Mouse (Mus musculus) midbrain, embryonic 10.5 days (tissue): ENCODE measurements around the gene Gsta3. TPM values are rescaled to one million over a fixed set of nuclear protein-coding genes. Genes with fewer than 3 reads are reported as not detected.

Experiments
- DNase-seq: peaks from one replicate; pipeline ENCODE4 v3.0.0-alpha.2; 2017; ENCODE audit warnings: low spot score
- H3K27ac ChIP-seq: fragments of 300-500 bp; sonication (generic); replicated peaks from 2 replicates; pipeline ENCODE4 v1.5.1; 2016; ENCODE audit warnings: mild to moderate bottlenecking
- H3K27me3 ChIP-seq: fragments of 300-500 bp; sonication (generic); 2 replicates; pipeline ENCODE4 v1.6.1; 2016; ENCODE audit warnings: low read depth, mild to moderate bottlenecking; ENCODE audit not compliant: poor library complexity, severe bottlenecking
- H3K36me3 ChIP-seq: fragments of 300-500 bp; sonication (generic); 2 replicates; pipeline ENCODE4 v1.6.1; 2016; ENCODE audit warnings: mild to moderate bottlenecking, moderate library complexity
- H3K4me1 ChIP-seq: fragments of 300-500 bp; sonication (generic); 2 replicates; pipeline ENCODE4 v1.6.1; 2016
- H3K4me3 ChIP-seq: fragments of 300-500 bp; sonication (generic); 2 replicates; pipeline ENCODE4 v1.5.1; 2016; ENCODE audit warnings: mild to moderate bottlenecking, moderate library complexity
- H3K9me3 ChIP-seq: fragments of 300-500 bp; sonication (generic); replicated peaks from 2 replicates; pipeline ENCODE4 v1.6.1; 2016; ENCODE audit warnings: mild to moderate bottlenecking
- WGBS: fragments of 180-500 bp; shearing (Covaris S2); methylation state at CpG from one replicate; pipeline ENCODE4 v1.1.7; 2016; 5-methylcytosine and 5-hydroxymethylcytosine counted together
- polyA plus RNA-seq: library from polyadenylated mRNA; unstranded; fragments of >200 nt; fragmentation: Nextera tagmentation; extraction: Ambion mirVana; gene quantifications from 2 replicates; pipeline ENCODE4 v1.2.1, GENCODE M21; 2016

The Gsta3 gene
- polyA plus RNA-seq, 1 experiment from 2014 or later, result 0.21 TPM

DNA sequence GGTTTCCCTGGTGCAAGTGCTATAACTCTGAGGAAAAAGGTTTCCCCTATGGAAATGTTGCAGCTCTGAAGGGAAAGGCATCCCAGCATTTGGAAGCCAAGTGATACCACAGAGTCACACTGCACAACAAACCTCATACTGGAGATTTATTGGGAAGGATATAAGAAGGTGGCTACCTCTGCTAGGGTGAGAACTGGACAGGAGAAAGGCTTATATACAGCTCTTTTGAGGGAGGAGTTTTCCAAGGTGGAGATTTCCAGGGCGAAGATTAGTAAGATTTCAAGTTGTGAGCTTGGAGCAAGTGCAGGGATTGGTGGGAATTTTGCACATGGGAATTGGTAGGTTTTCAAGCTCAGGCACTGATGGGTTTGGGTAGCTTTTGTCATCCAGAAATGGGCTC is 707 bp downstream of the Gsta3 start:
- no peak overlapping the region for H3K27ac ChIP-seq
- H3K27me3 ChIP-seq, result no peaks in the 10 kb centered on the region
- no peak overlapping the region for H3K4me3 ChIP-seq
- 87% methylated on average over 1 of the region's 1 CpGs for WGBS
- H3K9me3 ChIP-seq, result no peaks in the 10 kb centered on the region
- DNase-seq, result no peak
- peaks cover 5% of the 10 kb centered on the region; the same call in 1 of the 2 replicates for H3K4me1 ChIP-seq
- no peaks in the 10 kb centered on the region for H3K36me3 ChIP-seq

DNA sequence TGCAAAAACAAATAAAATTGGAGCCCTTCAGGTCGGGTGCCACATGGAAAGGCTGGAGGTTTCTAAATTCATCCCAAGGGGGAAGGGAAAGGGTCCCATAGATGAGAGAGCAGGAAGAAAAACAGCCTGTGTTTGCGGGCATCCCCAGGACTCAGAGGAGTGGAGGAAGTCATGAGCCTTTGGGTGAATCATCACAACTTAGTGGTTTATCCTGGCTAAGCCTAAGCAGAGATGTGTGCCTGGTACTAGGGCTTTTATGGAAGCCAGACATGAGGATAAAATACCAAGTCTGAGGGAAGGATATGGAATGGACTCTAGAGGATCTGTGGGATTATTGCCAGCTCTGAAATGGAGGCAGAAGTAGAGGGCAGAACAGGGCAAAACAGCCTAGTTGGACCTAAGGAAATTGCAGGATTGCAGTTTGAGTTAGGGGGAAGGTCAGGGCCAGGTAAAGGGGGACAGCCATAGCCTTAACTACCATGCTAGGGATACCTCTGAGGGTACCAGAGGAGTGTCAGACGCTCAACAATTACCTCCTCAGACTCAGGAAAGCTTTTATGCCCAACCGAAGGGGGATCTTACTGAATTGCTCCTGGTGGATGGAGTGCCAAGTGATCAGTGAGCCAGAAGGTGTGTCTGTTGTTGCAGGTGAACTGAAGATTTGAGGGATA is 4.0 kb downstream of the Gsta3 start:
- Histone ChIP-seq H3K9me3 (no peaks in the 10 kb centered on the region), H3K4me1 (peaks cover 5% of the 10 kb centered on the region; the same call in 1 of the 2 replicates), H3K27ac (no peak overlapping the region), H3K4me3 (no peak overlapping the region), H3K36me3 (no peaks in the 10 kb centered on the region), H3K27me3 (no peaks in the 10 kb centered on the region)
- WGBS, result 73% methylated on average over 4 of the region's 4 CpGs
- DNase-seq, result no peak

DNA sequence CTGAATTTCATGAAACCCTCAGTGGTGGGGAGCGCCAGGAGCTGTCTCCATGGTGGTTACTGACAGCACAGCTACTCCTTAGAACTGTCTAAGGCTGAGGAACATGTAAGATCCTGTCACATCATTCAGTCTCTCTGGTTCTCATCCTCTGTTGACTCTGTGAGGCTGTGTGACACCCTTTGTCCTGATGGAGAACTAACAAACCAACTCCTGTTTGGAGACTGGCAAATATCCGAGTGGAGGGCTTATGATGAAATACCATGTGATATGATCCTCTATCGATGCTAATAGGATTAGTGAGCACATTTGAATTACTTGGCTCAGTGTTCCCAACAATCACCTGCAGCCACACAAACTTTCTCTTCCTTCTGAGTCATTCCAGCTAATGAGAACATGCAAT is 5.7 kb downstream of the Gsta3 start:
- DNase-seq, result no peak
- WGBS, result 80% methylated on average over 3 of the region's 3 CpGs
- Histone ChIP-seq H3K9me3 (no peaks in the 10 kb centered on the region), H3K36me3 (no peaks in the 10 kb centered on the region), H3K27ac (no peak overlapping the region), H3K4me1 (no peaks in the 10 kb centered on the region), H3K27me3 (no peaks in the 10 kb centered on the region), H3K4me3 (no peak overlapping the region)

DNA sequence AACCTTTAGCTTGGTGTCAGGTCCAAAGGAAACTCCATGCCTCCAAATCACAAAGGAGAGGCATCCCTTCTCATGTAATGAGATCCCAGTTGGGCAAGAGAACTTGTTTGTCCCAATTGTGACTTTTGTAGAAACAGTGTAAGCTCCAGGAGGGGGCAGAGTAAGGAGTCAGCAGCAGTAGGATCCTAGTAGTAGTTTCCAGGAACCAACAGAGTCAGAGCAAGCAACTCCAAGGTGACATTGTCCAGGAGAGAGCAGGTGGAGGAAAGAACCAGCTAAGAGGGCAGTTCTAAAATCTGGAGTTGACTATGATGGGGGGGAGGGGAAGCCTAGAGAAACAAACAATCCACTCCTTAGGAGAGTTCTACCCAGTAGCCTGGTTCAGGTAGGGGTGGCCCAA is 7.5 kb downstream of the Gsta3 start:
- no peaks in the 10 kb centered on the region for H3K36me3 ChIP-seq
- H3K4me3 ChIP-seq, result no peak overlapping the region
- H3K27ac ChIP-seq, result no peak overlapping the region
- H3K9me3 ChIP-seq, result no peaks in the 10 kb centered on the region
- no peaks in the 10 kb centered on the region for H3K27me3 ChIP-seq
- 0 out of 2 replicates have a peak, but pooled peaks cover 6% of the 10 kb centered on the region for H3K4me1 ChIP-seq
- no peak for DNase-seq

DNA sequence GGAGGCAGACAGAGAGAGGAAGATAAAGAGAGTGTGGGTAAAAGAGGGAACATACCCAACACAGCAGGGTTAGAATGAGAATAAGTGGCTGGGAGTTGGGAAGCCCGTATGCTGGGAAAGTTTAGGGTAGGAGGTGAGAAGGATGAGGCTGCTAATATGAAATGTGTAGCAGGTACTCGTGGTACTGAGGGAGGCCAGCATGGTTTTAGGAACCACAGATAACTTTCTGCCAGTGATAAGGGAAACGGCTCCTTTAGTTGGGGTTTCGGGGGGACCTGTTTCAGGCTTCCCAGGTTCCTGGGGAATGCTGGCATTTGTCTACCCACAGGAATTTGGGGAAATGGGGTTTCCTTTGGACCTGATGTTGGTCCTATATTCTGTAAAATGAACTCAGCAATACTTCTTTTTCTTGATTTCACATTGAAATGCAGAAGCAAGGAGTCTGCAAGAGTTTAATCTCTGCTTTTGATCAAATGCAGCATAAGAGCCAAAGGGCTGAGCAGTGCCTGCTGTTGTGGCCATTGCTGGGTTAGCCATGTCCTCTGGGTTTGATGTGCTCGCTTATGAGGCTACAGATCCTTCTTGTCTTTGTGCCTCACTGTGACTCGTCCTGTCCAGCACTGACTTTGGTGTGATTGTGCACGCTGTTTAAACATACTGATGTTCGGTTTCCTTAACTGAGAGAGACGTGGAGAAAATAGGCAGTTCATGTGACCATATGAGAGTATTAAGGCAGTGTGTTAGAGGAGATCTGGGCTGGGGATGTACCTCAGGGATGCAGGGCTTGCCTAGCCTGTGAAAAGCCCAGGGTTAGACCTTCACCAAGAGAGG is 8.4 kb downstream of the Gsta3 start:
- WGBS, result 89% methylated on average over 9 of the region's 9 CpGs
- H3K36me3 ChIP-seq, result no peaks in the 10 kb centered on the region
- no peak overlapping the region for H3K27ac ChIP-seq
- no peaks in the 10 kb centered on the region for H3K27me3 ChIP-seq
- no peak for DNase-seq
- H3K4me1 ChIP-seq, result 0 out of 2 replicates have a peak, but pooled peaks cover 6% of the 10 kb centered on the region
- no peaks in the 10 kb centered on the region for H3K9me3 ChIP-seq
- no peak overlapping the region for H3K4me3 ChIP-seq

DNA sequence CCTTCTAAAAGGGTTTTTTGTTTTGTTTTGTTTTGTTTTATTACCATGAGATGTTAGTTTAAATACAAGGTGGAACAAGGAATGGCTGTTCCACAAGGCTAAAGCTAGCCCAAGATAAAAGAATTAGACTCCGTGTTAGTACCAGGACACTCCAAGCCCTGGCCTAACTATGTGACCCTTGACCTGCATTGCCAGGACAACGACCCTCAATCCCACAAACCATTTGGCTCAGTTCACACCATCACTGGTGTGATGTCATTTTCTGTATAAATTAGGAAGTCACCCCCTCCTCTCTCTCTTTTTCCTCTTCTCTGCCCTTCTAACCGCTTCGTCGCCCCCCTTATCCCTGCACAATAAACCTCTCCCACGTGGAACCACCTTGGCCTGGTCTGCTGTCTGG is 11.3 kb downstream of the Gsta3 start:
- H3K27ac ChIP-seq, result no peak overlapping the region
- H3K36me3 ChIP-seq, result no peaks in the 10 kb centered on the region
- WGBS, result 35% methylated on average over 6 of the region's 6 CpGs
- H3K27me3 ChIP-seq, result no peaks in the 10 kb centered on the region
- no peaks in the 10 kb centered on the region for H3K9me3 ChIP-seq
- no peak overlapping the region for H3K4me3 ChIP-seq
- peak; percentile 40 for DNase-seq
- H3K4me1 ChIP-seq, result 0 out of 2 replicates have a peak, but pooled peaks cover 9% of the 10 kb centered on the region

DNA sequence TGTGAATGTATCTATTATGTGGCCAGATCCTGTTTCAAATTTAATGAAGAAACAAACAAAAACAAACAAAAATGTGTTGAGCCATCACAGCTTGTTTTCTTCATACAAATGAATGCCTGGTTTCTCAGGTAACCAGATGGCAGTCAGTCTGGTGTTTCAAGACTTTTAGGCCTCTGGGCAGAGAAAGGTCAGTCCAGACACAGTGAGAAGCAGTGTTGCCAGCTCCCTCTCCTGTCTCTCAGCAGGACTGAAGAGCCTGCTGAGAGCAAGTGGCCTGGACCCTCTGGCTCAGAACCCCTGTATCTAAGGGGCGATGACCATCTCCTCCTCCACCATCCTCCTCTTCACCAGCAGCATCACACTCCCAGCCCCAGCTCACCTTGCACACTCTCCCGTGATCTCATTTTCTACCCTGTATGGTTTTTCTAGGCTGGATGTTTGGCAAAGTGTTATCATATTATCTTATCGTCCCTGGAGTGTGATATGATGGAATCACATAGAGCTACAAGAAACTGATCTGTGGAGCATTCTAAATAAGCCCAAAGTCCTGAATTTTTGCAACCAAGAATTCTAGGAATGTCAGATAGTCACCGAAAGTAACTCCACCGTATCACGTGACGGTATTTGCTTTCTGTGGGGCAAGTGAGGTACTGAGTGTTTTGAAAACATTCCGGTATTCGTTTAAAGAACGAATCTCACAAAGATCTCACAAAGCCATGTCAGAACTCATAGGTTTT is 12.3 kb downstream of the Gsta3 start:
- 87% methylated on average over 10 of the region's 10 CpGs for WGBS

DNA sequence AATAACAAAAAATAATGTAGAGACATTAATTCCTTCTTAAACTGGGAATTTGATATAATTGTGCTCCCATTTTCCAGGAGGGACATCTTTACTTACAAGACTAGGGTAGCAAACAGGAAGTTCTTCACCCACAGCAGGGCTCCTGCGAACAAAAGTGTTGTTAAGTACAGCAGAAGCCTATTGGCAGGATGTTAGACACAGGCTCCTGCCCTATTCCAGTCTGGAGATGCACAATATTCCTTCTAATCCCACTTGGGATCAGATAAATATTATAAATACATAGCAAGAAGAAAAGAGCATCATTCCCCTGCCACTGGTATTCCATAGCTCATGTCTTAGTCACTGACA is 12.9 kb downstream of the Gsta3 start:
- Histone ChIP-seq H3K36me3 (no peaks in the 10 kb centered on the region), H3K27ac (no peak overlapping the region), H3K9me3 (no peaks in the 10 kb centered on the region), H3K27me3 (no peaks in the 10 kb centered on the region), H3K4me3 (no peak overlapping the region), H3K4me1 (0 out of 2 replicates have a peak, but pooled peaks cover 9% of the 10 kb centered on the region)
- WGBS, result 88% methylated on average over 1 of the region's 1 CpGs
- DNase-seq, result no peak

More for the DNA sequence above, 12.3 kb downstream of the Gsta3 start:
- Histone ChIP-seq H3K9me3 (no peaks in the 10 kb centered on the region), H3K27ac (0 out of 2 replicates have a peak overlapping the region, but pooled peaks have one; percentile 23), H3K4me1 (0 out of 2 replicates have a peak, but pooled peaks cover 9% of the 10 kb centered on the region), H3K27me3 (no peaks in the 10 kb centered on the region), H3K36me3 (no peaks in the 10 kb centered on the region), H3K4me3 (no peak overlapping the region)
- no peak for DNase-seq

DNA sequence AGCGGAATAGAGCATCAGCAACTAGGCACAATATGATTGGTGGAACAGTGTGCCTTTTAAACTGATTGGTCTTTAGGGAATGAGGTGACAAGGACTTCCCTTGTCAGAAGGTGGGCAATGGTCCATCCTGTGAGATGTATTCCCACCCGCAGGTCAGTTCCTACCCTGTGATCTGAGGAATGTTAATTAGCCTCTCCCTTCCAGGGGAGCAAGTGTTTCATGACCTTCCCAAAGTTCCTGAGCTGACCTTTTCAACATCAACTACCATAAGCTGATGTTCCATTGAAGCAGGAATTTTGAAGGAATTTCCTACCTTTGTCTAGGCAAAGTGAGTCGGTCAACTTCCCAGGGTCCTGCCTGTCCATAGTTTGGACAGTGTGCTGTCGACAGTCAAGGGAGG is 13.5 kb downstream of the Gsta3 start:
- Histone ChIP-seq H3K36me3 (no peaks in the 10 kb centered on the region), H3K4me3 (no peak overlapping the region), H3K4me1 (0 out of 2 replicates have a peak, but pooled peaks cover 9% of the 10 kb centered on the region), H3K27me3 (no peaks in the 10 kb centered on the region), H3K9me3 (no peaks in the 10 kb centered on the region), H3K27ac (no peak overlapping the region)
- 82% methylated on average over 4 of the region's 4 CpGs for WGBS
- no peak for DNase-seq

DNA sequence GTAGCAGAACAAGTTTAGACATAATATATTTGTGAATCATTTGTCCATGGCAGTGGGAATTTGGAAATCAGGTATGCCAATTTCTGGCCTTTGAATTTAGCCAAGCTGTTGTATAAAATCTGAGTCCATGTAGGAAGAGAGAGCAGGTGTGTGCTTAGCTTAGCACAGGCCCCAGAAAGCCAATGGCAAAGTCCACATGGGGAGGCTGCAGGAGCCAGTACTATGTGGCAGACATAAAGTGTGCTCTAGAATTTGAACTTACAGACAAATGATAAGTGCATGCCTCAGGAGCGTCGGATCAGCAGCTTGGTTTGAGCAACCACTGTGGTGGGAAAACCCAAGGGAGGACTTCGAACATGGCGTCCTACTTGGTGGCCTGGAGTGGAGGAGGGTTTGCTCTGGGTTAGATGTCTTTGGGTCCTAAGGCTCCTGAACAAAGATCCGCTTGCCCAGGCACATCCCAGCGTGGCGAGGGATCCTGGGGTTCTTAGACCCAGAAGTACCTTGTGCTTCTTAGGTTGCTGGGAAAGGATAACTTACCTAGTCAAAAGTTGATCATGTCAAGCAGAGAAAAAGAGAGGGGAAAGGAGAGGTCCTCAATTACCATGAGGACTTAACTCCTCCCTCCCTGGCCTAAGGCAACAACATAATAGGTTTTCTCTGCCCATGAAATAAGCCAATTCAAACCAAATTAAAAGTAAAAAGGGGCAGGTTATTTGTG is 15.4 kb downstream of the Gsta3 start:
- Histone ChIP-seq H3K27ac (no peak overlapping the region), H3K4me1 (0 out of 2 replicates have a peak, but pooled peaks cover 9% of the 10 kb centered on the region), H3K4me3 (no peak overlapping the region), H3K36me3 (no peaks in the 10 kb centered on the region), H3K27me3 (no peaks in the 10 kb centered on the region), H3K9me3 (no peaks in the 10 kb centered on the region)
- DNase-seq, result no peak
- WGBS, result 90% methylated on average over 7 of the region's 7 CpGs

DNA sequence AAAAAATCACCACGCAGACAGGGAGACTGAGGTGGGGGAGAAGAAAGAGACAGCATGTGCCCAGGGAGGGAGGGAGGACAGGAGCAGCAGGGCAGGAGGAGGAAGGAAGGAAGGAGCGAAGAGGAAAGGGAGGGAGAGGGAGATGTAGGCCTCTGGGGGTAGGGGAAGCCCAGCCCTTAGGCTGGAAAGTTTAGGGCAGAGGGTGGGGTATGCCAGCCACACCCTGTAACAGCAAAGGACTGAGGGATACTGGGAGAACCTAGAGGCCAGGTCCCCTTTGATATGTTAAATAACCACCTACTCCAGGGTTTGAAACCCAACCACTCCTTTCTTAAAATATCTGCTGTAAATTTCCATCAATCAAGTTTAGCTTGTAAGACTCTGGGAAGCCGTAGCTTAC is 16.0 kb downstream of the Gsta3 start:
- Histone ChIP-seq H3K4me3 (no peak overlapping the region), H3K4me1 (0 out of 2 replicates have a peak, but pooled peaks cover 9% of the 10 kb centered on the region), H3K36me3 (no peaks in the 10 kb centered on the region), H3K27me3 (no peaks in the 10 kb centered on the region), H3K9me3 (no peaks in the 10 kb centered on the region), H3K27ac (no peak overlapping the region)
- no peak for DNase-seq
- WGBS, result 70% methylated on average over 3 of the region's 3 CpGs

DNA sequence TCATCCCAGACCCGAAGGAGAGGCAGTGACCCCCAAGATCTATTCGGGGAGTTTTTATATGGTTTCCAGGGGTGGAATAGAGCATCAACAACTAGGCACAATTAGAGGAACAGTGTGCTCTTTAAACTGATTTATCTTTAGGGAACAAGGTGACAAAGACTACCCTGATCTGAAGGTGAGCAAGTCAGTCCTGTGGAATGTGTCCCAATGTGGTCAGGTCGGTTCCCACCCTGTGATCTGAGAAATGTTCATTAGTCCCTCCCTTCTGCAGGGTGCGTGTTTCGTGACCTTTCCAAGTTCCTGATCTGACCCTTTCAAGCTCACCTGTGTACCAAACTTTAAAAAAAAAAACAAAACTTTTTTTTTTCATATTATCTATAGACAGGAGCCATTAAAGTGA is 16.5 kb downstream of the Gsta3 start:
- Histone ChIP-seq H3K36me3 (no peaks in the 10 kb centered on the region), H3K27me3 (no peaks in the 10 kb centered on the region), H3K27ac (no peak overlapping the region), H3K9me3 (no peaks in the 10 kb centered on the region), H3K4me1 (0 out of 2 replicates have a peak, but pooled peaks cover 5% of the 10 kb centered on the region), H3K4me3 (no peak overlapping the region)
- 84% methylated on average over 5 of the region's 5 CpGs for WGBS
- DNase-seq, result no peak
